Mouse (Mus musculus) CH12.LX (cell line): Measurements from ENCODE around the gene Tspan5. TPM values are rescaled to one million over a fixed set of nuclear protein-coding genes. Genes with fewer than 3 reads are reported as not detected.

Source experiments
- DNase-seq: peaks from one replicate; pipeline ENCODE4 v3.0.0-alpha.2; 2013; ENCODE audit errors: extremely low read depth
- H3K27ac ChIP-seq: 2 replicates; pipeline ENCODE4 v1.5.1; 2012; ENCODE audit warnings: low read depth, mild to moderate bottlenecking, control low read depth, moderate library complexity; ENCODE audit not compliant: insufficient read depth
- H3K27me3 ChIP-seq: replicated peaks from 2 replicates; pipeline ENCODE3; 2012; ENCODE audit warnings: inconsistent platforms
- H3K36me3 ChIP-seq, 2 experiments: replicated peaks in 1 of 2; 2 replicates each; pipeline versions ENCODE3 to v1.6.1; 2012; ENCODE audit warnings: inconsistent platforms in 1 of 2, low read length in 1 of 2, mild to moderate bottlenecking in 1 of 2, mixed read lengths in 1 of 2, moderate library complexity in 1 of 2; ENCODE audit not compliant: control insufficient read depth in 1 of 2, insufficient read depth in 1 of 2
- H3K4me1 ChIP-seq, 2 experiments: 2 replicates each; pipeline ENCODE4 v1.6.1; 2012; ENCODE audit warnings: inconsistent platforms in 1 of 2, moderate library complexity in 1 of 2; ENCODE audit not compliant: insufficient read depth in 2 of 2, control insufficient read depth in 1 of 2
- H3K4me2 ChIP-seq: 2 replicates; pipeline ENCODE4 v1.6.1; 2012; ENCODE audit warnings: low read depth, mild to moderate bottlenecking, control low read depth; ENCODE audit not compliant: poor library complexity, insufficient read depth, severe bottlenecking
- H3K4me3 ChIP-seq, 3 experiments: fragments of 150-350 bp in 1 of 3; sonication (generic) in 1 of 3; replicated peaks in 1 of 3; 2 replicates each; pipeline versions ENCODE3 to v1.5.1; 2011 to 2012; ENCODE audit warnings: low read depth in 2 of 3, low read length in 2 of 3, mild to moderate bottlenecking in 2 of 3, moderate library complexity in 2 of 3, control low read depth in 1 of 3, improper control_type of control experiment in 1 of 3, inconsistent platforms in 1 of 3, mixed read lengths in 1 of 3; ENCODE audit not compliant: poor library complexity in 1 of 3
- H3K79me2 ChIP-seq: replicated peaks from 2 replicates; pipeline ENCODE4 v1.6.1; 2012; ENCODE audit warnings: mild to moderate bottlenecking, moderate library complexity; ENCODE audit not compliant: control insufficient read depth, poor library complexity, insufficient read depth, severe bottlenecking; ENCODE audit errors: extremely low read depth
- H3K9ac ChIP-seq: 2 replicates; pipeline ENCODE4 v1.6.1; 2012; ENCODE audit warnings: low read depth, mild to moderate bottlenecking, control low read depth, moderate library complexity; ENCODE audit not compliant: insufficient read depth
- H3K9me3 ChIP-seq: replicated peaks from 2 replicates; pipeline ENCODE3; 2012; ENCODE audit warnings: low read length, inconsistent platforms, mixed read lengths
- CHD2 ChIP-seq: IDR thresholded peaks from 2 replicates; pipeline ENCODE4 v1.6.1; 2011; ENCODE audit warnings: low read length, improper control_type of control experiment
- CTCF ChIP-seq, 2 experiments: IDR thresholded peaks in 1 of 2; conservative IDR thresholded peaks in 1 of 2; 2 replicates each; pipeline ENCODE4 v1.5.1; 2011 to 2012; ENCODE audit warnings: low read depth in 2 of 2, low read length in 2 of 2, improper control_type of control experiment in 1 of 2, inconsistent platforms in 1 of 2, mild to moderate bottlenecking in 1 of 2, moderate library complexity in 1 of 2
- E2F4 ChIP-seq: IDR thresholded peaks from 2 replicates; pipeline ENCODE4 v1.6.1; 2011; ENCODE audit warnings: low read depth, low read length, improper control_type of control experiment; ENCODE audit not compliant: insufficient replicate concordance
- EP300 ChIP-seq: IDR thresholded peaks from 2 replicates; pipeline ENCODE4 v1.6.1; 2011; ENCODE audit warnings: low read length, improper control_type of control experiment
- GABPA ChIP-seq: IDR thresholded peaks from 2 replicates; pipeline ENCODE4 v1.6.1; 2012; ENCODE audit warnings: low read depth, low read length, improper control_type of control experiment, inconsistent platforms; ENCODE audit not compliant: insufficient replicate concordance
- HCFC1 ChIP-seq: IDR thresholded peaks from 2 replicates; pipeline ENCODE4 v1.6.1; 2012; ENCODE audit warnings: low read depth, mild to moderate bottlenecking, inconsistent platforms, low read length, improper control_type of control experiment
- KAT2A ChIP-seq: IDR thresholded peaks from 2 replicates; pipeline ENCODE4 v1.6.1; 2012; ENCODE audit warnings: low read length, improper control_type of control experiment, inconsistent platforms; ENCODE audit not compliant: insufficient replicate concordance
- MAX ChIP-seq: IDR thresholded peaks from 2 replicates; pipeline ENCODE4 v1.6.1; 2011; ENCODE audit warnings: low read length, improper control_type of control experiment
- MXI1 ChIP-seq: IDR thresholded peaks from 2 replicates; pipeline ENCODE4 v1.6.1; 2011; ENCODE audit warnings: mild to moderate bottlenecking, low read depth, low read length, improper control_type of control experiment
- NELFE ChIP-seq: IDR thresholded peaks from 2 replicates; pipeline ENCODE4 v1.6.1; 2011; ENCODE audit warnings: low read depth, low read length, improper control_type of control experiment
- NRF1 ChIP-seq: IDR thresholded peaks from 2 replicates; pipeline ENCODE4 v1.6.1; 2014; ENCODE audit warnings: low read depth, mild to moderate bottlenecking, inconsistent platforms, low read length, improper control_type of control experiment, moderate library complexity
- PAX5 ChIP-seq: IDR thresholded peaks from 2 replicates; pipeline ENCODE4 v1.6.1; 2012; ENCODE audit warnings: low read length, inconsistent platforms, mixed read lengths
- POLR2A ChIP-seq: IDR thresholded peaks from 2 replicates; pipeline ENCODE4 v1.6.1; 2011; ENCODE audit warnings: low read depth, mild to moderate bottlenecking, improper control_type of control experiment, low read length
- RAD21 ChIP-seq: IDR thresholded peaks from 2 replicates; pipeline ENCODE4 v1.6.1; 2011; ENCODE audit warnings: low read depth, mild to moderate bottlenecking, low read length, improper control_type of control experiment, moderate library complexity
- RCOR1 ChIP-seq: conservative IDR thresholded peaks from 2 replicates; pipeline ENCODE4 v1.6.1; 2012; ENCODE audit warnings: low read depth, mild to moderate bottlenecking, inconsistent platforms, low read length, improper control_type of control experiment
- TBP ChIP-seq: conservative IDR thresholded peaks from 2 replicates; pipeline ENCODE4 v1.6.1; 2011; ENCODE audit warnings: low read depth, low read length, improper control_type of control experiment
- TCF12 ChIP-seq: IDR thresholded peaks from 2 replicates; pipeline ENCODE4 v1.6.1; 2014; ENCODE audit warnings: low read depth, mild to moderate bottlenecking, inconsistent platforms, low read length, improper control_type of control experiment
- USF2 ChIP-seq: conservative IDR thresholded peaks from 2 replicates; pipeline ENCODE4 v1.6.1; 2011; ENCODE audit warnings: low read depth, low read length, improper control_type of control experiment
- ZMIZ1 ChIP-seq: IDR thresholded peaks from 2 replicates; pipeline ENCODE4 v1.6.1; 2012; ENCODE audit warnings: low read depth, mild to moderate bottlenecking, inconsistent platforms, low read length, improper control_type of control experiment
- ZNF384 ChIP-seq: IDR thresholded peaks from 2 replicates; pipeline ENCODE4 v1.6.1; 2012; ENCODE audit warnings: low read depth, low read length, improper control_type of control experiment, inconsistent platforms
- dilution Hi-C: fragments of 300-500 bp; cut with MboI; formaldehyde crosslinking; loops from 2 replicates; pipeline ENCODE4 v1.14.3; 2020; ENCODE audit warnings: low sequenced_read_pairs; ENCODE audit not compliant: extremely low pct_unique_long_range_greater_than_20kb, extremely low pct_ligation_motif_present
- in situ Hi-C: fragments of 300-500 bp; cut with MboI; formaldehyde crosslinking; loops from 3 replicates; pipeline ENCODE4 v1.14.3; 2019; ENCODE audit warnings: low sequenced_read_pairs, low pct_ligation_motif_present, low pct_unique_long_range_greater_than_20kb, mixed read lengths
- polyA plus RNA-seq: library from polyadenylated mRNA; unstranded; fragments of >175 nt; gene quantifications from 2 replicates; pipeline ENCODE4 v1.2.1, GENCODE M21; 2012; ENCODE audit warnings: low read depth; ENCODE audit not compliant: insufficient read length
- total RNA-seq, 2 experiments: library from RNA; depleted of rRNA; stranded (reverse); fragments of 300-350 nt in 1 of 2; fragments of >200 nt in 1 of 2; gene quantifications; 2 replicates each; pipeline ENCODE4 v1.2.3; 2012 to 2014

Gene Tspan5
- total and polyA plus RNA-seq, 3 experiments = 17.2 to 43.1 (median 25.9) TPM

- Histone ChIP-seq H3K4me3 (no peak overlapping the region), H3K27ac (no peak overlapping the region), H3K9ac (no peak overlapping the region), H3K4me1 (peaks cover 3 to 4% of the 10 kb centered on the region in 2 experiments; a peak in 2 of 4 replicates), H3K9me3 (no peaks in the 10 kb centered on the region), H3K4me2 (no peak overlapping the region), H3K36me3 (peaks cover 0 to 41% of the 10 kb centered on the region in 2 experiments), H3K79me2 (no peaks in the 10 kb centered on the region), H3K27me3 (no peaks in the 10 kb centered on the region)
- in situ Hi-C loops = no loop called here
- dilution Hi-C loops = no loop called here
- TF ChIP-seq NELFE (no peak), CTCF (conservative IDR thresholded peaks at IDR 0.05 in 1 of 2, IDR thresholded peaks at IDR 0.05 in 1 of 2; ENCODE audit: low read depth in 2 of 2, low read length in 2 of 2) (no peak), MAX (no peak), RCOR1 (no peak), E2F4 (no peak), MXI1 (no peak), USF2 (no peak), CHD2 (no peak), ZNF384 (no peak), POLR2A (no peak), TBP (no peak), PAX5 (no peak)
- no peak for DNase-seq
Measured at GRCm38 (mm10) chr3:138789275-138789674, 47.3 kb downstream of the Tspan5 start.

GRCm38 (mm10) chr3:138794533-138794932 lies 52.5 kb downstream of the Tspan5 start:
- TF ChIP-seq POLR2A = no peak
- no peak for TF ChIP-seq KAT2A
- no peak for TF ChIP-seq ZMIZ1
- no peak for TF ChIP-seq EP300
- TF ChIP-seq TBP = no peak
- no peak for TF ChIP-seq NRF1
- no peak for TF ChIP-seq USF2
- TF ChIP-seq HCFC1 = no peak
- TF ChIP-seq RAD21 = no peak
- no peak for TF ChIP-seq TCF12
- no peak for TF ChIP-seq GABPA
- TF ChIP-seq, all 38 proteins: peak for 0
- Histone ChIP-seq H3K79me2 (no peaks in the 10 kb centered on the region), H3K27me3 (no peaks in the 10 kb centered on the region), H3K9me3 (no peaks in the 10 kb centered on the region), H3K9ac (no peak overlapping the region), H3K27ac (no peak overlapping the region), H3K4me1 (peaks cover 2 to 3% of the 10 kb centered on the region in 2 experiments; a peak in 2 of 4 replicates), H3K4me3 (no peak overlapping the region), H3K4me2 (no peak overlapping the region), H3K36me3 (peaks cover 0 to 29% of the 10 kb centered on the region in 2 experiments)
- no peak for DNase-seq
- dilution Hi-C loops = no loop called here
- in situ Hi-C loops = no loop called here
